Mouse (Mus musculus) G1E (cell line): ENCODE measurements around the gene Bace2.

Experiments used
- CTCF ChIP-seq: IDR thresholded peaks from 2 replicates; pipeline ENCODE4 v1.5.1; 2012; ENCODE audit warnings: low read depth, low read length, inconsistent platforms, mixed read lengths
- GATA1 ChIP-seq: IDR thresholded peaks from 2 replicates; pipeline ENCODE4 v1.6.1; 2012; ENCODE audit warnings: borderline replicate concordance, low read length, inconsistent platforms, mixed read lengths
- POLR2AphosphoS5 ChIP-seq: IDR thresholded peaks from 2 replicates; pipeline ENCODE4 v1.6.1; 2012; ENCODE audit warnings: low read depth, low read length, inconsistent platforms; ENCODE audit not compliant: insufficient replicate concordance
- TAL1 ChIP-seq: conservative IDR thresholded peaks from 2 replicates; pipeline ENCODE4 v1.6.1; 2012; ENCODE audit warnings: low read depth, low read length, inconsistent platforms, mixed read lengths

DNA sequence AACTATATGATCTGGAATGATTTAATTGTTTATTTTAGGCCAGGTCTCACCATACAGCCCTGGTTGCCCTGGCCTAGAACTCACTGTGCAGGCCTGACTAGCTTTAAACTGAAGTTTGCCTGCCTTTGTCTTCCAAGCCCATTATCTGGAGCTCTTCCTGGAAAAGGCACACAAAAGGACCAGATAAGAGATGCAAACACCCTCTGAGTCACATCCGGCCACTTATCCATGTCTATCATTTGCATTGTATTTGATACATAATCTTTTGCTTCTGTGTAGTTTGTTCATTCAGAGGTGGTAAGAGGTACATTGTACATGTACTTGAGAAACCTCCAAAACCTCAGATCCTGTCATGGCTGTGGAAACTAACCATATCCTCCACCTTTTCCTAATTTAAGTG lies 67.1 kb downstream of the Bace2 start:
- TF ChIP-seq CTCF (no peak), TAL1 (no peak), GATA1 (no peak), POLR2AphosphoS5 (no peak)
